Mouse (Mus musculus) right cerebral cortex, adult 2 months (tissue): Measurements from ENCODE around the gene Spint2.
A peak's percentile ranks its signal among the peaks of the same experiment; 100 is the strongest.

Experiments
- DNase-seq, 2 experiments: peaks; one replicate each; pipeline ENCODE4 v3.0.0; 2021 to 2022; ENCODE audit warnings: low spot score in 2 of 2

The Spint2 gene

GRCm38 (mm10) chr7:29281201-29282073, at the start of gene Spint2:
Gene Spint2 (minus strand): TSS chr7:29281912.
- peak; percentile 31 to 38 for DNase-seq

- peak in 1 of 2 experiments; percentile 42 for DNase-seq
Measured at GRCm38 (mm10) chr7:29328984-29329383, 47.3 kb upstream of the Spint2 start.

DNA sequence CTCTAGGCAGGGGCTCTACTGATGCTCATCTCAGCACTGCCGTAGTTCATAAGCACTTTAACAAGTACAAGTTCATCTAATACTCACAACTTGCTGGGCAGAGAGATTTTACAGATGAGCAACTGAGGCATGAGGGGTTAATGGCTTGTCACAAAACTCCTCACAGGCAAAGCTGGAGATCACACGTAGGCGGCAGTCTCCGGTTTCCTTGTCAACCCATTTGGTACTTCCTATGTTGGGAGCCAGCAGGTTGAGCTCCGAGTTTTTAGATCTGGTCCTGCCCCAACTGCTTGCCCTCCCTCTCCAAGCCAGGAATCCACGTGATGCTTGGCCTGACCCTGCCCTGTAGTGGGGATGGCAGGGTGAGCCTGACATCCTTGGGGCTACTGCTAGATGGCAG, 45.4 kb upstream of the Spint2 start:
- no peak for DNase-seq

GRCm38 (mm10) chr7:29319337-29320307, 37.9 kb upstream of the Spint2 start:
- DNase-seq, result no peak

- DNase-seq, result peak; percentile 64 to 65
Measured at GRCm38 (mm10) chr7:29318115-29318911, 36.6 kb upstream of the Spint2 start.

- peak in 1 of 2 experiments; percentile 35 for DNase-seq
Measured at GRCm38 (mm10) chr7:29317558-29317957, 35.8 kb upstream of the Spint2 start.

GRCm38 (mm10) chr7:29316976-29317375, 35.3 kb upstream of the Spint2 start:
- peak; percentile 63 to 75 for DNase-seq

- peak in 1 of 2 experiments; percentile 48 for DNase-seq
Measured at GRCm38 (mm10) chr7:29316137-29316734, 34.5 kb upstream of the Spint2 start.

GRCm38 (mm10) chr7:29314844-29315628, 33.3 kb upstream of the Spint2 start:
- DNase-seq, result peak; percentile 72 to 84

GRCm38 (mm10) chr7:29313572-29314261, 32.0 kb upstream of the Spint2 start:
- no peak for DNase-seq

- DNase-seq, result peak; percentile 71 to 73
Measured at GRCm38 (mm10) chr7:29313051-29313450, 31.3 kb upstream of the Spint2 start.

DNA sequence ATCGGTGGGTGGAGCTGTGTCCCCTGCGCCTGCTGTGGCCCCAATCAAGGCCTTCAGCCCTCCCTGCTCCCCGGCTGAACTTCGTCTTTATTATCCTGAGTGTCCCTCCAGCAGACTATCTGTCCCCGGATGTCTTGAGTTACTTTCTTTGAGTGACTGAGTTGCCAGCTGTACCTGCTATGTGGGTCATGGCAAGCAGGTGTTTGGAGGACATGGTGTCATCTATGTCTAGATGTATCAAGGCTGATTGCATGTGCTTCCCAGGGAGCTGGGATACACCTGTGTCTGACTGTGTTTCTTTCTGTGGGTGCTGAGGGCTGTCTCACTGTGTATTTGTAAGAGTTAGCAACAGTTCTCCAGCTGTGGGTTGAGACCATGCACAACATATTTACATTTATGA, 28.0 kb upstream of the Spint2 start:
- DNase-seq, result peak in 1 of 2 experiments; percentile 29

GRCm38 (mm10) chr7:29309221-29309721, 27.6 kb upstream of the Spint2 start:
- peak; percentile 72 to 73 for DNase-seq

GRCm38 (mm10) chr7:29307350-29308104, 25.8 kb upstream of the Spint2 start:
- DNase-seq, result peak; percentile 94 to 97

DNA sequence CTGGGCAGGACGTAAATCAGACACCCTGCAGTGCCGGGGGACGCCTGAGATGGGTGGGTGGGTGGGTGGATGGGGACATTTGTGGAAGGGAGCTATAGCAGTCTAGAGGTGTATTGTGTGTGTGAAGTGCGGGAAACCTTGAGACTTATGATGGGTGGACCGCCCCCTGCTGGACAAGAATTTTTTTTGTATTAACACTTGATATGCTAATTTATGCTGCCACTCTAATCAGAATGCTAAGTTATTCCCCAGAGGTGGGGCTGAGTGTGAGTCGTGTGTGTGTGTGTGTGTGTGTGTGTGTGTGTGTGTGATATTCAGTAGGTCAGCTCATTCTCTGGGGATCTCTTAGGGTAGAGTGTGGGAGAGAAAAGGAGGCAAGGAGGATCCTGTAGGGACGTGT, 24.9 kb upstream of the Spint2 start:
- DNase-seq, result peak in 1 of 2 experiments; percentile 66

GRCm38 (mm10) chr7:29306108-29306507, 24.4 kb upstream of the Spint2 start:
- DNase-seq, result no peak

- peak in 1 of 2 experiments; percentile 31 for DNase-seq
Measured at GRCm38 (mm10) chr7:29305263-29305988, 23.7 kb upstream of the Spint2 start.
